Mouse (Mus musculus): ENCODE measurements around the gene Guk1. TPM values are rescaled to one million over a fixed set of nuclear protein-coding genes. Genes with fewer than 3 reads are reported as not detected.

Gene Guk1
- total RNA-seq, 2 experiments from 2014 or later, result 58.9 to 62.8 TPM

- DNase-seq (ENCODE audit: low spot score in 2 of 2), result no peak
Measured at GRCm38 (mm10) chr11:59165616-59166241, 26.3 kb downstream of the Guk1 start.

DNA sequence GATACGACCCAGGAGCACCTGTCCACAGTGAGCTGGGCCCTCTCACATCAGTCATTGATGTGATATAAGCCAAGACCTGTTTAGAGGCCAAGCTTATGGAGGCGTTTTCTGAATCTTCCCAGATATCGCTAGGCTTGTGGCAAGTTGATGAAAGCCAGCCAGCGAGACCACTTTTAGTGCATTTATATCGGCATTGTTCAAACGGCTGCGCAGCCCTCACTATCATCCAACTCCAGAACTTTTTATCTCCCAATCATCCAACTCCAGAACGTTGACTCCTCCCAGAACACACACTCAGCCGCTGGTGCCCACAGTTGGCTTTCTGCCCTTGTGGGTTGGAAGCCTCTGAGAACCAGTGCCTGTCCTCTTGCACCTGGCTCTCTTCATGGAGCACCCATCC lies 27.6 kb downstream of the Guk1 start:
- no peak for DNase-seq (ENCODE audit: low spot score in 2 of 2)

GRCm38 (mm10) chr11:59163255-59164236 lies 28.5 kb downstream of the Guk1 start, which contains the start of gene Iba57:
Gene Iba57, minus strand, starts transcription at chr11:59163739.
- DNase-seq (ENCODE audit: low spot score in 2 of 2), result peak; percentile 86 to 95

- DNase-seq (ENCODE audit: low spot score in 2 of 2), result no peak
Measured at GRCm38 (mm10) chr11:59162443-59163254, 29.4 kb downstream of the Guk1 start.

DNA sequence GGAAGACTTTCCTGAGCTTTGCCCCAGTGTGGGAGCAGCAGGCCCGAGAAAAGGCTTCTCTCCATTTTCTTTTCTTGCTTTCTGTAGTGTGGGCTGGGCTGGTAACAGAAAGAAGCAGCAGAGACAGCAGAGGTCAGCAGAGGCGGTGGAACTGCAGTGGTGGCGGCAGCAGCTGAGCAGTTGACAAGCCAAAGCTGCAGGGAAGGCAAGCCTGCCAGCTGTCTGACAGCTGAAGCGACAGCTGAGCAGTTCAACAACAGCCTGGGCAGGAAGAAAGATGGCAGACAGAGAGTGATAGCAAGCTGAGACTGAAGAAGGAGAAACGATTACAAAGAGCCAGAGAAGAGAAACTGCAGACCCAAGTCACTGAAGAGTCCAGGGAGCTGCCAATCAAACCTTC lies 30.6 kb downstream of the Guk1 start:
- DNase-seq (ENCODE audit: low spot score in 2 of 2), result no peak

DNA sequence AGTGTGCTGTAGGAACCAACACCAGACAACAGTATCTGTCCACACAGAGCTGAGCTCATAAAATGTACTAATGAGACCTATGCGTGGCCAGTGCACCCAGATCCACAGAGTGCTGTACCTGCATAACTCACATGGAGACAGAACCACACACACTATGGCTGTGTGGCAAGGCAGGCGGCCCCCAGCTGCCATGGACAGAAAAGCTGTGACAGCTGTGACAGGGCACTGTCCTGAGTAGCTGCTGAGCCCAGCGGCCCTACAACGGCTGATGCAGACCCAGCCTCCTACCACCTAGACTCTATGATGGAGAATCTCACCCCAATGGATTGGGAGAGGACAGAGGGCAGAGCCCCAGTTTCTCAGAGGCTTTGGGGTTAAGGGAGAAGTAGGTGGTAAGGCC lies 32.5 kb downstream of the Guk1 start:
- no peak for DNase-seq (ENCODE audit: low spot score in 2 of 2)

DNA sequence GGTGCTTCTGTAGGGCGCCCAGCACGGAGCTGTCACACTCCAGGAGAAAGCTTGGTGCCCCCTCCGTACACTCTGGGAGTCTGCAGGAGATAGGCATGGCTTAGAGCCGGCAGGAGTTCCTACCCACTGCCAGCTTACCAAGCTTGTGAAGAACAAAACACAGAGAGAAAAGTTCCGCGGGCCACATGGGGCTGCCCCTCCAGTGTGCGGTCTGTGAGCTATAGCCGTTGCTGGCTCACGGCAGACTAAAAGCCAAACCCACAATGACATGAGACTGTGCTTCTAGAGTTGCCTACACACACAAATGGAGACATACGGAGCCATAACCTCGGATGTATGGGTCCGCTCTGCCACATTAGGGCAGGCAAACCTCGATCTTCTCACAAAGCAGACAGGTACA lies 32.9 kb downstream of the Guk1 start:
- no peak for DNase-seq (ENCODE audit: low spot score in 2 of 2)

DNA sequence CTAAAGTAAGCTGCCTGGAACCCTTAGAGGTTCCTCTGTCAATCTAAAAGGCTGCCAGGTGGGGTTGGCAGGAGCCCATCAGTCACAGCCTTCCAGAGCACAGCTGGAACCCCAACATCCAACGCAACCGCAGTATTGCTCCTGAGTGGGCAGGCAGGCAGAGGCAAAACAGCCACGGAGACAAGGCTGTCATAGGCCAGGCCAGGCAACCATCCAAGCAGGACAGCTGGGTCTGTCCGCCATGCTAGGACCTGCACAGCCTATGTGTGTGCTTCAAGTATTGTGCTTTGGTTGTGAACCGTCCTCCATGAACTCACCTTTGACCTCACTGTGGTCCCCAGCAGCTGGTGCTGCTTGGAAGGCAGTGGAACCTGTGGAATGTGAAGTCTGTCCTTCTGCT lies 36.1 kb downstream of the Guk1 start:
- no peak for DNase-seq (ENCODE audit: low spot score in 2 of 2)

- DNase-seq (ENCODE audit: low spot score in 2 of 2), result no peak
Measured at GRCm38 (mm10) chr11:59154220-59154619, 37.8 kb downstream of the Guk1 start.

DNA sequence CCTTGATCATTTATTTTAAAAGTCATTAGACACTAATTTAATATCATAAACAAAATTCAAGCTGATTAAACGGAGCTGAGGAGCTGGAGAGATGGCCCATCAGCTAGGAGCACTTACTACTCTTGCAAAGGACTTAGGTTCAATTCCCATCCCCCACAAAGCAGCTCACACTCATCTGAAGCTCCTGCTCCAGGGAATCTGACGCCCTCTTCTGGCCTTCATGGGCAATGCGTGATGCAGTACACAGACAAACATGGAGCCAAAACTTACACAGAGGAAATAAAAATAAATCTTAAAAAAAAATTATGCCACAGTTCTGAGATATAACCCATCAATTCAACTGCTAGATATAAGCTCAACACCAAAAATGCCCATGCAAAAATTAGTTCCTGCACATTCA lies 40.3 kb downstream of the Guk1 start:
- DNase-seq (ENCODE audit: low spot score in 2 of 2), result no peak

GRCm38 (mm10) chr11:59149302-59149701 lies 42.7 kb downstream of the Guk1 start:
- DNase-seq (ENCODE audit: low spot score in 2 of 2), result no peak

GRCm38 (mm10) chr11:59142962-59143361 lies 49.0 kb downstream of the Guk1 start:
- DNase-seq (ENCODE audit: low spot score in 2 of 2), result no peak

GRCm38 (mm10) chr11:59141772-59142370 lies 50.1 kb downstream of the Guk1 start:
- no peak for DNase-seq (ENCODE audit: low spot score in 2 of 2)

- no peak for DNase-seq (ENCODE audit: low spot score in 2 of 2)
Measured at GRCm38 (mm10) chr11:59138537-59139486, 53.2 kb downstream of the Guk1 start.

DNA sequence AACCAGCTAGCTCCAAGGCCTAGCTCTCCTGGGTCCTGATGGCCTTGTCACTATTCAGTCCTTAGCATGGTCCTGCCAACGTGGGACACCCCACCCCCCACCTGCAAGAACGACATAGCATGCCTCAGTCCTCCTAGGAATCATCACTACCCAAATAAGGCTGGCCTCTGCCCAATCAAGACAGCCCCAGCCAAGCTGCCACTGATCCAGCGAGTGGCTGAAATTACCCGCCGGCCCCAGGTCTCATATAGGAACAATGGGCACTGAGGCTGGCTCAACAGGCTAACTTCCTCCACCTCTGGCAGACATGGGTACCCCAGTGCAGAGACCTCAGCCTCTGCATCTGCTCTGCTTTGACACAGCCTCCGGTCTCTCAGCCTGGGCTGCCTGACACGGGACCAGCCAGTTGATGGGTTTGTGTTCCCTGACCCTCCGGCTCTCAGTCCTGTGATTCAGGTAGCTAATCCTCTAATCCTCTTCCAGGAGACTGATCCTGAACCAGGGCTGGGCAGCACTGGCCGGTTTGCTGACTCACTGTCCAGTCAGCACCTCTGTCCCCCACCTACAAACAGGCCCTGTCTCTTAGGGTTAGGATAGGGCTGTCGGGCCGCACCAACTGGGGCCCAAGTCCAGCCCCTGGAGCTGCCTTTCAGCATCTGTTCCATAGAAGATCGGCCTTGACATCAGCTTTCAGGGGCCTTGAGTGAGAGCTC lies 54.9 kb downstream of the Guk1 start:
- DNase-seq (ENCODE audit: low spot score in 2 of 2), result no peak

GRCm38 (mm10) chr11:59135904-59136452 lies 56.0 kb downstream of the Guk1 start, which contains the start of gene Obscn:
Gene Obscn, minus strand, starts transcription at chr11:59136402.
- no peak for DNase-seq (ENCODE audit: low spot score in 2 of 2)

DNA sequence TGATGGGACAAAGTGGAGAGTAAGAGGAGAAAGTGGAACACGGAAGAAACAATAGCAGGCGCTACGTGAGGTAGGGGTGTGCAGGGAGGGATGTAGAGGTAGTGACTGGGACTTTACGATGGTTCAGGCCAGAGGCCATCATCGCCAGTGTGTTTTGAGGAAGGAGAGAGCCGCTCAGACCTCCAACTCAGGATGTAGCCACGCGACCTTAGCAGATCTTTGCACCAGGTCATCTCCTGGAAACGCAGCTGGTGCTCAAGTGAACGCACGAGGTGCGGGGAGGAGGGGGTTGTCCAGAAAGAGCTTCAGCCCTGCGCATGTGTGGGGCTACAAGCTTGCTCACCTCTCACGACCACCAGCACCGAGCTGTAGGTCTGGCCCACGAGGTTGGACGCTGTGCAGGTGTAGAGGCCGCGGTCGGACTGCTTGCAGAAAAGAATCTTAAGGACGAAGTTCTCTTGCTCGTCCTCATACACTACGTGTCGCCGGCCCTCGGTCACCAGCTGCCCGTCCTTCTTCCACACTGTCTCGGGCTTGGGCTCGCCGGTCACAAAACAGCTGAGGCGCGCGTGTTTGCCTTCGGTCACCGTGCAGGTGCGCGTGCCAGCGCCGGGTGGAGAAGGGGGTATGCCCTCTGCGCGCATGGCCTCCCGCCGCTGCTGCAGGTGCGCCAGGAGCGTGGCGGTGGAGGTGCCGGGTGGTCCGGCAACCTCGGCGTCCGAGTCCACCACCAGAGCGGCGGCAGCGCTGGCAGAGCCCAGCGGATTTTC lies 56.8 kb downstream of the Guk1 start:
- DNase-seq (ENCODE audit: low spot score in 2 of 2), result no peak

DNA sequence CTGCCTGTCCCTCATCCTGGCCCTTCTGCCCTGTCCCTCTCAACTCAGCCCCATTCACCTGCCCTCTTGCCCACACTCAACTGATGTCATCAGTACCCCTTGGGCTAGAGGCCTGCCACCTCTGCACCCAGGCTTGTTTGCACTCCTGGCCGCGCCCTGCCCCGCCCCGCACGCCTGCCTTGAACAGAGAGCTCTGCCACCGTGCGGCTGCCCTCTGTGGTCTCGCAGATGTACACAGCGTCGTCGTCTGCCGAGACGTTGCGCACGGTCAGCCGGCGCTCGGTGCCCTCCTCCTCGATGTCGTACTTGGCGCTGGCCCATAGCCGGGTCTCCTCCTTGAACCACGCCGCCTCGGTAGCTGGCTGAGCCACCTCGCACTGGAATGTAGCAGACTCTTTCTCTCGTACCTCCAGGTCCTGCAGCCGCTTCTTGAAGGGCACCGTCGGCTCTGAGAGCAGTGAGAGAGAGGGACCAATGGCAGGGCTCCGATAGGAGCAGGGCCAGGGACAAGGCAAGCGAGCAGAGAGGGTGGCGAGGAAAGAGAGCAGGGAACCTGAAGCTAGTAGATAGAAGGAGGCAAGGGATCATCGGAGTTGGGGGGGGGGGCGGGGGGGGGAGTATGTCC lies 57.5 kb downstream of the Guk1 start:
- no peak for DNase-seq (ENCODE audit: low spot score in 2 of 2)
